In genomic region chr4:134123680-134124551, GRCm38 (mm10) we compare ENCODE assay signal across 8 mouse cellular contexts. TPM values are rescaled to one million over a fixed set of nuclear protein-coding genes. Genes with fewer than 3 reads are reported as not detected.
DNase-seq lines count a peak whose midpoint lies in the region; ATAC-seq and TF ChIP-seq lines count a peak whose summit lies in the region.
"Had no signal": no experiment of that assay in that cellular context is flagged by ENCODE, and none has a peak within 500 bp of the region (broad histone marks: within the 10 kb centered on the region; RNA-seq: fewer than 3 reads in every experiment).

No protein-coding gene starts in this region.

- H3K9ac ChIP-seq in ES-E14 (ENCODE audit: insufficient read depth, low read depth, low read length, poor library complexity, severe bottlenecking), result no peak overlapping the region
- no peak overlapping the region; the same call in 1 of the 2 replicates for H3K9ac ChIP-seq in heart, embryonic 11.5 days (ENCODE audit: low read depth, low read length)
- H3K9ac ChIP-seq: lung, embryonic 15.5 days had no signal

- WGBS in heart, embryonic 11.5 days (ENCODE audit: insufficient replicate concordance), result 18% methylated on average over 17 of the region's 17 CpGs
- WGBS in macrophage (ENCODE audit: missing documents), result 15% methylated on average over 17 of the region's 17 CpGs

- H3K4me3 ChIP-seq in ES-E14 (ENCODE audit: insufficient read depth in 1 of 2, low read depth in 1 of 2, low read length in 2 of 2, poor library complexity in 1 of 2, severe bottlenecking in 1 of 2) (no peak overlapping the region), macrophage (ENCODE audit: inconsistent target) (no peak overlapping the region)
- H3K4me3 ChIP-seq in heart, embryonic 11.5 days (ENCODE audit: low read depth, low read length), result no peak overlapping the region
- H3K4me3 ChIP-seq: lung, embryonic 15.5 days had no signal

- H3K27me3 ChIP-seq in heart, embryonic 11.5 days (ENCODE audit: control insufficient read depth, insufficient read depth, low read length), result no peaks in the 10 kb centered on the region
- H3K27me3 ChIP-seq: lung, embryonic 15.5 days had no signal

- H3K4me1 ChIP-seq in ES-E14 (ENCODE audit: control insufficient read depth in 2 of 2, insufficient read depth in 2 of 2, low read length in 2 of 2, poor library complexity in 1 of 2), result peaks cover 19 to 49% of the 10 kb centered on the region in 2 experiments
- peaks cover 15% of the 10 kb centered on the region for H3K4me1 ChIP-seq in heart, embryonic 11.5 days (ENCODE audit: control insufficient read depth, insufficient read depth, low read length)

- no peak for ATAC-seq in heart, embryonic 11.5 days (replicated peaks; ENCODE audit: insufficient number of reproducible peaks, low FRiP score, low TSS enrichment)

- H3K9me3 ChIP-seq in ES-E14 (ENCODE audit: control insufficient read depth, insufficient read depth, low read depth, low read length), result no peaks in the 10 kb centered on the region
- H3K9me3 ChIP-seq in heart, embryonic 11.5 days (replicated peaks; ENCODE audit: control insufficient read depth, low read length), result no peaks in the 10 kb centered on the region
- H3K9me3 ChIP-seq: lung, embryonic 15.5 days had no signal

- in situ Hi-C loops in ES-E14 (cut with MboI; ENCODE audit: low sequenced_read_pairs in 2 of 2, unreplicated experiment in 2 of 2), result no loop called here

- H3K4me2 ChIP-seq in heart, embryonic 11.5 days, result peak overlapping the region; percentile 27
- H3K4me2 ChIP-seq: lung, embryonic 15.5 days had no signal

- H3K36me3 ChIP-seq in ES-E14 (ENCODE audit: control insufficient read depth, insufficient read depth, low read length, poor library complexity, severe bottlenecking) (peaks cover 4% of the 10 kb centered on the region; the same call in 1 of the 2 replicates), macrophage (ENCODE audit: inconsistent target) (no peaks in the 10 kb centered on the region)
- no peaks in the 10 kb centered on the region; the same call in 1 of the 2 replicates for H3K36me3 ChIP-seq in heart, embryonic 11.5 days (ENCODE audit: control insufficient read depth, insufficient read depth, low read length)
- H3K36me3 ChIP-seq: lung, embryonic 15.5 days had no signal

- peaks cover 36% of the 10 kb centered on the region for H3K79me2 ChIP-seq in macrophage (ENCODE audit: inconsistent target)

- peak; percentile 84 for DNase-seq in CD4-positive helper T cell, adult 2 months (ENCODE audit: low read depth, low spot score)
- no peak for DNase-seq in ES-E14 (ENCODE audit: low read depth, low spot score)
- peak; percentile 71 to 76 for DNase-seq in cerebellum, postnatal 14 days
- peak; percentile 84 to 88 for DNase-seq in layer of hippocampus, postnatal 36 days
- peak; percentile 60 to 71 for DNase-seq in spleen, postnatal 10 days (ENCODE audit: low spot score in 2 of 2)

- no peak overlapping the region for H3K27ac ChIP-seq in ES-E14 (ENCODE audit: insufficient read depth, low read depth, low read length, poor library complexity, severe bottlenecking)
- H3K27ac ChIP-seq in heart, embryonic 11.5 days (ENCODE audit: low read depth, low read length), result no peak overlapping the region
- peak overlapping the region; percentile 13 for H3K27ac ChIP-seq in macrophage
- H3K27ac ChIP-seq: lung, embryonic 15.5 days had no signal

TF ChIP-seq in ES-E14, 5 proteins besides CTCF, POLR2A, EP300 and RAD21:
- no peak for TF ChIP-seq ZNF384 (IDR thresholded peaks at IDR 0.05; ENCODE audit: low read depth, low read length)
- TF ChIP-seq ZC3H11A (IDR thresholded peaks at IDR 0.05; ENCODE audit: borderline replicate concordance, low read depth, low read length), result peak; percentile 68; the same call in 1 of the 2 replicates

RNA-seq across cellular contexts. Expression of gene Sh3bgrl3, which starts 4.7 kb away (rescaled TPM):
- total RNA-seq in ES-E14 (2012; rRNA removed), result 87.2 and 96.5 TPM in 2 replicates
- 179 and 220 TPM in 2 replicates for polyA plus RNA-seq in heart, embryonic 11.5 days (2014; fragmentation: Nextera tagmentation; extraction: Ambion mirVana)
- total RNA-seq in layer of hippocampus, postnatal 36 days (2021), result 100 to 1,000 TPM; 234 to 264 TPM
- total RNA-seq in macrophage (2018; cell fraction: chromatin; rRNA removed), result 100 to 1,000 TPM in 1 of 26 experiments, 10 to 100 TPM in 25; 12.2 to 104 (median 43.8) TPM
- 1,000 to 10,000 TPM in 13 of 26 experiments, 100 to 1,000 TPM in 13; 834 to 1,250 (median 980) TPM for total RNA-seq in macrophage (2018; cell fraction: cytosol; rRNA removed)
- total RNA-seq in macrophage (2018; cell fraction: nucleus; rRNA removed), result 100 to 1,000 TPM in 20 of 26 experiments, 10 to 100 TPM in 6; 36.3 to 257 (median 152) TPM
- polyA plus RNA-seq in macrophage (2018), result 849 to 1,117 TPM (median 993 TPM) in 3 replicates

RNA-seq across cellular contexts. Expression of gene Ubxn11, which starts 21.5 kb away (rescaled TPM):
- 12.4 and 23.3 TPM in 2 replicates for total RNA-seq in ES-E14 (2012; rRNA removed)
- polyA plus RNA-seq in heart, embryonic 11.5 days (2014; fragmentation: Nextera tagmentation; extraction: Ambion mirVana), result 2.0 and 3.2 TPM in 2 replicates
- total RNA-seq in layer of hippocampus, postnatal 36 days (2021), result 10 to 100 TPM; 32.8 to 34.7 TPM
- total RNA-seq in macrophage (2018; cell fraction: chromatin; rRNA removed), result 10 to 100 TPM in 25 of 26 experiments, 1 to 10 TPM in 1; 3.9 to 28.3 (median 19.3) TPM
- total RNA-seq in macrophage (2018; cell fraction: cytosol; rRNA removed), result 1 to 10 TPM in 16 of 26 experiments, under 1 TPM in 10; 0.44 to 2.6 (median 1.1) TPM
- total RNA-seq in macrophage (2018; cell fraction: nucleus; rRNA removed), result 10 to 100 TPM in 8 of 26 experiments, 1 to 10 TPM in 18; 5.0 to 14.9 (median 8.9) TPM
- 1.0 to 3.2 TPM (median 1.3 TPM) in 3 replicates for polyA plus RNA-seq in macrophage (2018)

RNA-seq across cellular contexts. Expression of gene Cd52, which starts 29.0 kb away (rescaled TPM):
- total RNA-seq in ES-E14 (2012; rRNA removed), result 1.5 and 13.0 TPM in 2 replicates
- polyA plus RNA-seq in heart, embryonic 11.5 days (2014; fragmentation: Nextera tagmentation; extraction: Ambion mirVana), result 3.9 and 6.2 TPM in 2 replicates
- total RNA-seq in layer of hippocampus, postnatal 36 days (2021), result 1 to 10 TPM in 1 of 2 experiments, not detected in 1; 1.1 TPM
- total RNA-seq in macrophage (2018; cell fraction: chromatin; rRNA removed), result 100 to 1,000 TPM in 6 of 26 experiments, 10 to 100 TPM in 15, 1 to 10 TPM in 5; 6.1 to 152 (median 49.1) TPM
- 1,000 to 10,000 TPM in 13 of 26 experiments, 100 to 1,000 TPM in 13; 306 to 2,085 (median 961) TPM for total RNA-seq in macrophage (2018; cell fraction: cytosol; rRNA removed)
- total RNA-seq in macrophage (2018; cell fraction: nucleus; rRNA removed), result 100 to 1,000 TPM in 16 of 26 experiments, 10 to 100 TPM in 10; 26.5 to 781 (median 239) TPM
- polyA plus RNA-seq in macrophage (2018), result 559 to 720 TPM (median 599 TPM) in 3 replicates
